Mouse (Mus musculus) bone marrow, adult 2 months (tissue): ENCODE data around the gene Snrnp40. TPM values are rescaled to one million over a fixed set of nuclear protein-coding genes. Genes with fewer than 3 reads are reported as not detected.

Source experiments
- H3K27ac ChIP-seq: fragments of 200-500 bp; 2 replicates; pipeline ENCODE4 v1.5.1; 2012; ENCODE audit warnings: low read depth, mild to moderate bottlenecking, control low read depth, inconsistent platforms, low read length; ENCODE audit not compliant: control insufficient read depth, poor library complexity, insufficient read depth
- H3K4me1 ChIP-seq: fragments of 200-500 bp; 2 replicates; pipeline ENCODE4 v1.6.1; 2011; ENCODE audit warnings: low read length; ENCODE audit not compliant: control insufficient read depth, insufficient read depth
- H3K4me3 ChIP-seq: fragments of 200-500 bp; replicated peaks from 2 replicates; pipeline ENCODE3; 2011; ENCODE audit warnings: mild to moderate bottlenecking, low read depth, low read length, control low read depth; ENCODE audit not compliant: control insufficient read depth
- CTCF ChIP-seq: fragments of 200-500 bp; IDR thresholded peaks from 2 replicates; pipeline ENCODE4 v1.5.1; 2011; ENCODE audit warnings: low read length, control low read depth; ENCODE audit not compliant: control insufficient read depth, insufficient read depth
- POLR2A ChIP-seq: fragments of 200-500 bp; IDR thresholded peaks from 2 replicates; pipeline ENCODE4 v1.6.1; 2011; ENCODE audit warnings: low read depth, mild to moderate bottlenecking, control low read depth, low read length, borderline replicate concordance; ENCODE audit not compliant: control insufficient read depth
- WGBS: fragments of 180-500 bp; shearing (Covaris S2); methylation state at CpG from one replicate; pipeline ENCODE4 v1.1.7; 2018; 5-methylcytosine and 5-hydroxymethylcytosine counted together
- polyA plus RNA-seq: library from polyadenylated mRNA; stranded (reverse); fragments of >200 nt; gene quantifications from 2 replicates; pipeline ENCODE4 v1.2.4, GENCODE M21; 2011; ENCODE audit warnings: low replicate concordance; ENCODE audit not compliant: missing spikeins, insufficient read depth, insufficient read length

Snrnp40 gene
- polyA plus RNA-seq, 1 experiment: 28.8 TPM

DNA sequence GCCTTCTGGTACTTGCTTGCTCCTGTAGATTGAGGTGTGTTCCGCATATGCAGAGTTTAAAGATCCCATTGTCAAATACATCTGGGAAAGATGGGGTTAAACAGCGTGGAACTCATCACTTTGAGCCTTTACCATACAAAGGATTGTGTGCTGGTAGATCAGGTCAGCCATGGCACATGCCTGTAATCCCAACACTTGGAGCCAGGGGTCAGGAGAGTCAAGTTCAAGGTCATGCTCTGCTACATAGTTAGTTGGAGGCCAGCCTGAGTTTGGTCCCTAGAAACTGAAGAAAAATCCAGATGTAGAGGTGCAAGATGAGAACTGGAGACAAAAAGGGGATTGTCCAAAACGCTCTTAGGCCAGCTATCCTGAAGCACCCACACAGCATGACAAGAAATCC, 31.3 kb downstream of the Snrnp40 start:
- Histone ChIP-seq H3K27ac (no peak overlapping the region), H3K4me3 (no peak overlapping the region), H3K4me1 (no peaks in the 10 kb centered on the region)
- TF ChIP-seq POLR2A (no peak), CTCF (peak; percentile 42; the same call in 1 of the 2 replicates)
- WGBS: 78% methylated on average over 3 of the region's 3 CpGs

Other genes with a start within 250 kb of the Snrnp40 start
- not detected in 2 replicates for gene Hcrtr1, start 220.8 kb upstream of the Snrnp40 start, polyA plus RNA-seq
- gene Tinagl1, start 185.0 kb upstream of the Snrnp40 start, polyA plus RNA-seq: 29.5 and 51.1 TPM in 2 replicates
- gene Gm853, start 137.7 kb upstream of the Snrnp40 start, polyA plus RNA-seq: not detected in 2 replicates
- 0.52 TPM in 1 of 2 replicates, not detected in the other for gene Serinc2, start 80.9 kb upstream of the Snrnp40 start, polyA plus RNA-seq
- gene Fabp3, start 51.5 kb upstream of the Snrnp40 start, polyA plus RNA-seq: 1.6 and 44.6 TPM in 2 replicates
- gene Gm10570, start 51.5 kb upstream of the Snrnp40 start, polyA plus RNA-seq: not detected in 2 replicates
- 24.3 and 26.6 TPM in 2 replicates for gene Zcchc17, start 189 bp upstream of the Snrnp40 start, polyA plus RNA-seq
- 5.0 TPM in 1 of 2 replicates, not detected in the other for gene Nkain1, start 214.0 kb downstream of the Snrnp40 start, polyA plus RNA-seq